Mouse (Mus musculus): ENCODE data around the gene Etnk1. TPM values are rescaled to one million over a fixed set of nuclear protein-coding genes. Genes with fewer than 3 reads are reported as not detected.
"Not testable (repeated sequence)": the region's sequence is repeated elsewhere in the genome, so short reads cannot be mapped to it uniquely, and the experiment has no call there.

Etnk1 gene
- 10 to 100 TPM; 28.5 to 29.4 TPM for total RNA-seq (2021)

- peak; percentile 95 for DNase-seq
- intact Hi-C loops (cut with DNase I): loop anchor here (2.0 kb wide), 1 partner anchor 66 kb away; the partner anchor contains the start of gene C2cd5
Observed at GRCm38 (mm10) chr6:143166452-143167357, at the start of gene Etnk1. Gene Etnk1 (plus strand): TSS chr6:143167221.

GRCm38 (mm10) chr6:143119325-143119724 lies 47.7 kb upstream of the Etnk1 start:
- DNase-seq: no peak
- intact Hi-C loops (cut with DNase I): no loop called here

GRCm38 (mm10) chr6:143125721-143126120 lies 41.3 kb upstream of the Etnk1 start:
- intact Hi-C loops (cut with DNase I): no loop called here
- no peak for DNase-seq

GRCm38 (mm10) chr6:143129466-143129865 lies 37.6 kb upstream of the Etnk1 start:
- no peak for DNase-seq
- intact Hi-C loops (cut with DNase I): no loop called here

GRCm38 (mm10) chr6:143129952-143130351 lies 37.1 kb upstream of the Etnk1 start:
- intact Hi-C loops (cut with DNase I): no loop called here
- no peak for DNase-seq

- DNase-seq: no peak
- intact Hi-C loops (cut with DNase I): no loop called here
Observed at GRCm38 (mm10) chr6:143130411-143130810, 36.6 kb upstream of the Etnk1 start.

- DNase-seq: no peak
- intact Hi-C loops (cut with DNase I): no loop called here
Observed at GRCm38 (mm10) chr6:143131895-143132652, 34.9 kb upstream of the Etnk1 start.

- intact Hi-C loops (cut with DNase I): no loop called here
Observed at GRCm38 (mm10) chr6:143133150-143133549, 33.9 kb upstream of the Etnk1 start.

GRCm38 (mm10) chr6:143135097-143135496 lies 31.9 kb upstream of the Etnk1 start:
- DNase-seq: no peak
- intact Hi-C loops (cut with DNase I): no loop called here

More at GRCm38 (mm10) chr6:143133150-143133549, 33.9 kb upstream of the Etnk1 start:
- no peak for DNase-seq

GRCm38 (mm10) chr6:143136688-143137087 lies 30.3 kb upstream of the Etnk1 start:
- DNase-seq: no peak
- intact Hi-C loops (cut with DNase I): no loop called here

- intact Hi-C loops (cut with DNase I): no loop called here
- no peak for DNase-seq
Observed at GRCm38 (mm10) chr6:143137341-143137740, 29.7 kb upstream of the Etnk1 start.

- intact Hi-C loops (cut with DNase I): no loop called here
- no peak for DNase-seq
Observed at GRCm38 (mm10) chr6:143139417-143139816, 27.6 kb upstream of the Etnk1 start.

- no peak for DNase-seq
- intact Hi-C loops (cut with DNase I): no loop called here
Observed at GRCm38 (mm10) chr6:143140884-143141283, 26.1 kb upstream of the Etnk1 start.

- intact Hi-C loops (cut with DNase I); DNase-seq: not testable (repeated sequence)
Observed at GRCm38 (mm10) chr6:143141624-143142592, 25.1 kb upstream of the Etnk1 start.

GRCm38 (mm10) chr6:143142861-143143260 lies 24.2 kb upstream of the Etnk1 start:
- DNase-seq: no peak
- intact Hi-C loops (cut with DNase I): no loop called here

- no peak for DNase-seq
- intact Hi-C loops (cut with DNase I): no loop called here
Observed at GRCm38 (mm10) chr6:143143321-143143720, 23.7 kb upstream of the Etnk1 start.

GRCm38 (mm10) chr6:143143775-143144273 lies 23.2 kb upstream of the Etnk1 start:
- intact Hi-C loops (cut with DNase I): no loop called here
- no peak for DNase-seq

- DNase-seq: no peak
- intact Hi-C loops (cut with DNase I): no loop called here
Observed at GRCm38 (mm10) chr6:143144556-143144955, 22.5 kb upstream of the Etnk1 start.

- DNase-seq: no peak
- intact Hi-C loops (cut with DNase I): no loop called here
Observed at GRCm38 (mm10) chr6:143145051-143145450, 22.0 kb upstream of the Etnk1 start.

- intact Hi-C loops (cut with DNase I): no loop called here
- DNase-seq: peak; percentile 33 to 34
Observed at GRCm38 (mm10) chr6:143146756-143147155, 20.3 kb upstream of the Etnk1 start.

Data from heart, postnatal 10 days (tissue).